Mouse (Mus musculus) MEL (cell line): Measurements from ENCODE around the gene Map3k12. TPM values are rescaled to one million over a fixed set of nuclear protein-coding genes. Genes with fewer than 3 reads are reported as not detected.

ENCODE experiments used
- DNase-seq: peaks from one replicate; pipeline ENCODE4 v3.0.0; 2011; ENCODE audit warnings: low read depth, low spot score
- H3K27ac ChIP-seq: 2 replicates; pipeline ENCODE4 v1.5.1; 2012; ENCODE audit warnings: low read depth, mild to moderate bottlenecking, control low read depth, low read length, moderate library complexity; ENCODE audit not compliant: control insufficient read depth
- H3K27me3 ChIP-seq, 2 experiments: fragments of 150-350 bp in 1 of 2; sonication (generic) in 1 of 2; 2 replicates each; pipeline ENCODE4 v1.6.1; 2012; ENCODE audit warnings: low read length in 2 of 2, mild to moderate bottlenecking in 2 of 2, improper control_type of control experiment in 1 of 2, moderate library complexity in 1 of 2; ENCODE audit not compliant: insufficient read depth in 2 of 2, control insufficient read depth in 1 of 2
- H3K36me3 ChIP-seq, 2 experiments: 2 replicates each; pipeline ENCODE4 v1.6.1; 2012 to 2014; ENCODE audit warnings: low read length in 2 of 2, improper control_type of control experiment in 1 of 2, inconsistent platforms in 1 of 2, mild to moderate bottlenecking in 1 of 2; ENCODE audit not compliant: insufficient read depth in 2 of 2, control insufficient read depth in 1 of 2
- H3K4me1 ChIP-seq, 2 experiments: fragments of 150-350 bp in 1 of 2; sonication (generic) in 1 of 2; 2 replicates each; pipeline ENCODE4 v1.6.1; 2012; ENCODE audit warnings: low read length in 2 of 2, improper control_type of control experiment in 1 of 2, mild to moderate bottlenecking in 1 of 2; ENCODE audit not compliant: insufficient read depth in 2 of 2, control insufficient read depth in 1 of 2
- H3K4me3 ChIP-seq, 2 experiments: fragments of 150-350 bp in 1 of 2; sonication (generic) in 1 of 2; 2 replicates each; pipeline ENCODE4 v1.5.1; 2012; ENCODE audit warnings: low read depth in 2 of 2, low read length in 2 of 2, mild to moderate bottlenecking in 2 of 2, moderate library complexity in 2 of 2, control low read depth in 1 of 2, improper control_type of control experiment in 1 of 2; ENCODE audit not compliant: control insufficient read depth in 1 of 2, insufficient read depth in 1 of 2
- H3K79me2 ChIP-seq: 2 replicates; pipeline ENCODE4 v1.6.1; 2012; ENCODE audit warnings: mild to moderate bottlenecking, low read length, moderate library complexity; ENCODE audit not compliant: control insufficient read depth, poor library complexity, insufficient read depth
- H3K9ac ChIP-seq: 2 replicates; pipeline ENCODE4 v1.6.1; 2012; ENCODE audit warnings: low read depth, mild to moderate bottlenecking, control low read depth, low read length, moderate library complexity; ENCODE audit not compliant: control insufficient read depth, poor library complexity, severe bottlenecking
- H3K9me3 ChIP-seq: fragments of 150-350 bp; sonication (generic); replicated peaks from 2 replicates; pipeline ENCODE4 v1.6.1; 2012; ENCODE audit warnings: mild to moderate bottlenecking, low read length, improper control_type of control experiment, moderate library complexity; ENCODE audit not compliant: insufficient read depth
- CHD1 ChIP-seq: IDR thresholded peaks from 2 replicates; pipeline ENCODE4 v1.6.1; 2012; ENCODE audit warnings: low read depth, mild to moderate bottlenecking, inconsistent platforms, low read length, improper control_type of control experiment
- CHD2 ChIP-seq: IDR thresholded peaks from 2 replicates; pipeline ENCODE4 v1.6.1; 2011; ENCODE audit warnings: low read length, improper control_type of control experiment
- CTCF ChIP-seq, 3 experiments: IDR thresholded peaks in 2 of 3; conservative IDR thresholded peaks in 1 of 3; 2 replicates each; pipeline ENCODE4 v1.5.1; 2011 to 2012; ENCODE audit warnings: low read length in 3 of 3, low read depth in 2 of 3, mild to moderate bottlenecking in 2 of 3, improper control_type of control experiment in 1 of 3, inconsistent platforms in 1 of 3, mixed read lengths in 1 of 3, moderate library complexity in 1 of 3; ENCODE audit not compliant: control insufficient read depth in 1 of 3, insufficient read depth in 1 of 3, poor library complexity in 1 of 3, severe bottlenecking in 1 of 3
- ELF1 ChIP-seq: IDR thresholded peaks from 2 replicates; pipeline ENCODE4 v1.6.1; 2014; ENCODE audit warnings: low read depth, mild to moderate bottlenecking, inconsistent platforms, low read length, improper control_type of control experiment, moderate library complexity
- ETS1 ChIP-seq: IDR thresholded peaks from 2 replicates; pipeline ENCODE4 v1.6.1; 2012; ENCODE audit warnings: low read depth, mild to moderate bottlenecking, inconsistent platforms, low read length, improper control_type of control experiment, moderate library complexity
- HCFC1 ChIP-seq: IDR thresholded peaks from 2 replicates; pipeline ENCODE4 v1.6.1; 2012; ENCODE audit warnings: low read depth, mild to moderate bottlenecking, inconsistent platforms, low read length, improper control_type of control experiment, moderate library complexity
- JUND ChIP-seq: IDR thresholded peaks from 2 replicates; pipeline ENCODE4 v1.6.1; 2011; ENCODE audit warnings: low read depth, mild to moderate bottlenecking, improper control_type of control experiment, low read length
- KAT2A ChIP-seq: conservative IDR thresholded peaks from 2 replicates; pipeline ENCODE4 v1.6.1; 2012; ENCODE audit warnings: low read depth, low read length, improper control_type of control experiment, inconsistent platforms
- MAFK ChIP-seq: IDR thresholded peaks from 2 replicates; pipeline ENCODE4 v1.6.1; 2011; ENCODE audit warnings: low read depth, mild to moderate bottlenecking, low read length, improper control_type of control experiment, borderline replicate concordance
- MAZ ChIP-seq: IDR thresholded peaks from 2 replicates; pipeline ENCODE4 v1.6.1; 2012; ENCODE audit warnings: low read depth, mild to moderate bottlenecking, inconsistent platforms, low read length, improper control_type of control experiment
- MXI1 ChIP-seq: IDR thresholded peaks from 2 replicates; pipeline ENCODE4 v1.6.1; 2011; ENCODE audit warnings: mild to moderate bottlenecking, low read depth, low read length, improper control_type of control experiment
- MYB ChIP-seq: IDR thresholded peaks from 2 replicates; pipeline ENCODE4 v1.6.1; 2011; ENCODE audit warnings: mild to moderate bottlenecking, low read depth, low read length, improper control_type of control experiment
- NRF1 ChIP-seq: IDR thresholded peaks from 2 replicates; pipeline ENCODE4 v1.6.1; 2014; ENCODE audit warnings: low read depth, mild to moderate bottlenecking, inconsistent platforms, low read length, improper control_type of control experiment, moderate library complexity; ENCODE audit not compliant: poor library complexity, insufficient read depth, severe bottlenecking
- POLR2A ChIP-seq, 2 experiments: IDR thresholded peaks; 2 replicates each; pipeline ENCODE4 v1.6.1; 2011 to 2012; ENCODE audit warnings: low read length in 2 of 2, mild to moderate bottlenecking in 2 of 2, control low read depth in 1 of 2, improper control_type of control experiment in 1 of 2, low read depth in 1 of 2, moderate library complexity in 1 of 2; ENCODE audit not compliant: control insufficient read depth in 1 of 2, insufficient read depth in 1 of 2, poor library complexity in 1 of 2
- POLR2AphosphoS2 ChIP-seq: IDR thresholded peaks from 2 replicates; pipeline ENCODE4 v1.6.1; 2011; ENCODE audit warnings: low read length, improper control_type of control experiment
- POLR2AphosphoS5 ChIP-seq: IDR thresholded peaks from 2 replicates; pipeline ENCODE4 v1.6.1; 2012; ENCODE audit warnings: low read depth, borderline replicate concordance, mild to moderate bottlenecking, inconsistent platforms, low read length, moderate library complexity, mixed read lengths
- RAD21 ChIP-seq: IDR thresholded peaks from 2 replicates; pipeline ENCODE4 v1.6.1; 2011; ENCODE audit warnings: mild to moderate bottlenecking, low read depth, low read length, improper control_type of control experiment
- RCOR1 ChIP-seq: IDR thresholded peaks from 2 replicates; pipeline ENCODE4 v1.6.1; 2012; ENCODE audit warnings: low read depth, mild to moderate bottlenecking, inconsistent platforms, low read length, improper control_type of control experiment
- SIN3A ChIP-seq: IDR thresholded peaks from 2 replicates; pipeline ENCODE4 v1.6.1; 2012; ENCODE audit warnings: low read length, improper control_type of control experiment, inconsistent platforms
- UBTF ChIP-seq: IDR thresholded peaks from 2 replicates; pipeline ENCODE4 v1.6.1; 2012; ENCODE audit warnings: low read depth, mild to moderate bottlenecking, inconsistent platforms, low read length, improper control_type of control experiment, moderate library complexity, borderline replicate concordance; ENCODE audit not compliant: insufficient read depth
- USF2 ChIP-seq, 2 experiments: IDR thresholded peaks; 2 replicates each; pipeline ENCODE4 v1.6.1; 2011 to 2012; ENCODE audit warnings: improper control_type of control experiment in 2 of 2, low read length in 2 of 2, borderline replicate concordance in 1 of 2, inconsistent platforms in 1 of 2, low read depth in 1 of 2, mild to moderate bottlenecking in 1 of 2; ENCODE audit not compliant: insufficient read depth in 1 of 2
- ZKSCAN1 ChIP-seq: IDR thresholded peaks from 2 replicates; pipeline ENCODE4 v1.6.1; 2012; ENCODE audit warnings: low read depth, mild to moderate bottlenecking, inconsistent platforms, low read length, improper control_type of control experiment, moderate library complexity
- ZMIZ1 ChIP-seq: IDR thresholded peaks from 2 replicates; pipeline ENCODE4 v1.6.1; 2012; ENCODE audit warnings: low read depth, mild to moderate bottlenecking, inconsistent platforms, low read length, improper control_type of control experiment, moderate library complexity
- ZNF384 ChIP-seq: IDR thresholded peaks from 2 replicates; pipeline ENCODE4 v1.6.1; 2012; ENCODE audit warnings: low read depth, mild to moderate bottlenecking, inconsistent platforms, low read length, improper control_type of control experiment
- polyA plus RNA-seq, 2 experiments: library from polyadenylated mRNA; stranded (reverse) in 1 of 2; unstranded in 1 of 2; fragments of >175 nt in 1 of 2; fragments of >200 nt in 1 of 2; gene quantifications; 2 replicates each; pipeline versions ENCODE4 v1.2.1 to v1.2.4; 2012; ENCODE audit warnings: low replicate concordance in 2 of 2, low read depth in 1 of 2; ENCODE audit not compliant: insufficient read length in 2 of 2, insufficient read depth in 1 of 2, missing spikeins in 1 of 2
- total RNA-seq: library from RNA; depleted of rRNA; stranded (reverse); fragments of 300-350 nt; gene quantifications from 2 replicates; pipeline ENCODE4 v1.2.3, GENCODE M21; 2012; rRNA removed

Map3k12 gene
- 1.7 and 2.0 TPM in 2 replicates for total RNA-seq
- polyA plus RNA-seq, result 1 to 10 TPM in 1 of 2 experiments, not detected in 1; 2.8 TPM

- Histone ChIP-seq H3K4me3 (peak within 1 kb of the TSS; percentile 70 to 78), H3K27ac (peak within 1 kb of the TSS; percentile 55), H3K36me3 (peaks cover 0 to 16% of the 10 kb centered on the region in 2 experiments; a peak in 2 of 4 replicates), H3K27me3 (no peaks in the 10 kb centered on the region), H3K4me1 (peaks cover 5 to 20% of the 10 kb centered on the region in 2 experiments; a peak in 3 of 4 replicates), H3K9me3 (no peaks in the 10 kb centered on the region), H3K9ac (peak within 1 kb of the TSS; percentile 69), H3K79me2 (peaks cover 17% of the 10 kb centered on the region)
- no peak for TF ChIP-seq CHD1
- TF ChIP-seq CHD2, result no peak
- peak in 1 of 3 experiments; percentile 36; a peak in 2 of 6 replicates for TF ChIP-seq CTCF (IDR thresholded peaks at IDR 0.05 in 2 of 3, conservative IDR thresholded peaks at IDR 0.05 in 1 of 3; ENCODE audit: control insufficient read depth in 1 of 3, insufficient read depth in 1 of 3, low read depth in 2 of 3, low read length in 3 of 3, poor library complexity in 1 of 3, severe bottlenecking in 1 of 3)
- peak; percentile 34; the same call in 1 of the 2 replicates for TF ChIP-seq NRF1
- TF ChIP-seq ZMIZ1, result no peak; the same call in 1 of the 2 replicates
- TF ChIP-seq ETS1, result 0 out of 2 replicates have a peak, but pooled peaks have one; percentile 2
- TF ChIP-seq HCFC1, result peak; percentile 46; the same call in 1 of the 2 replicates
- TF ChIP-seq SIN3A, result peak; percentile 67
- TF ChIP-seq UBTF, result 0 out of 2 replicates have a peak, but pooled peaks have one; percentile 60
- TF ChIP-seq ZKSCAN1, result no peak
- no peak for TF ChIP-seq JUND
- TF ChIP-seq MAZ, result peak; percentile 98
- TF ChIP-seq RCOR1, result 0 out of 2 replicates have a peak, but pooled peaks have one; percentile 26
- TF ChIP-seq MXI1, result peak; percentile 36
- 0 out of 2 replicates have a peak, but pooled peaks have one; percentile 34 for TF ChIP-seq ELF1
- no peak for TF ChIP-seq MYB
- peak in 1 of 2 experiments; percentile 67; a peak in 2 of 4 replicates for TF ChIP-seq POLR2A (IDR thresholded peaks at IDR 0.05; ENCODE audit: control insufficient read depth in 1 of 2, insufficient read depth in 1 of 2, low read depth in 1 of 2, low read length in 2 of 2, poor library complexity in 1 of 2)
- no peak for TF ChIP-seq RAD21
- DNase-seq, result peak; percentile 88
Observed at GRCm38 (mm10) chr15:102516728-102517404, at the start of gene Map3k12. Gene Map3k12, minus strand, starts transcription at chr15:102517064.

GRCm38 (mm10) chr15:102563681-102564080 lies 46.8 kb upstream of the Map3k12 start:
- TF ChIP-seq UBTF, result no peak
- no peak for TF ChIP-seq HCFC1
- no peak for TF ChIP-seq MAFK
- TF ChIP-seq POLR2A (IDR thresholded peaks at IDR 0.05; ENCODE audit: control insufficient read depth in 1 of 2, insufficient read depth in 1 of 2, low read depth in 1 of 2, low read length in 2 of 2, poor library complexity in 1 of 2), result no peak
- no peak for TF ChIP-seq ZNF384
- no peak for TF ChIP-seq MAZ
- TF ChIP-seq POLR2AphosphoS5, result no peak
- TF ChIP-seq ZMIZ1, result no peak
- no peak for TF ChIP-seq USF2 (IDR thresholded peaks at IDR 0.05; ENCODE audit: borderline replicate concordance in 1 of 2, insufficient read depth in 1 of 2, low read depth in 1 of 2, low read length in 2 of 2)
- no peak for TF ChIP-seq SIN3A
- no peak for TF ChIP-seq ELF1
- TF ChIP-seq POLR2AphosphoS2, result no peak
- no peak for TF ChIP-seq CHD1
- TF ChIP-seq KAT2A, result no peak
- H3K4me3 ChIP-seq, result no peak overlapping the region
- no peak for DNase-seq
- no peak overlapping the region for H3K27ac ChIP-seq
- no peaks in the 10 kb centered on the region for H3K9me3 ChIP-seq
- H3K36me3 ChIP-seq, result peaks cover 4 to 9% of the 10 kb centered on the region in 2 experiments; a peak in 3 of 4 replicates
- H3K4me1 ChIP-seq, result peaks cover 0 to 2% of the 10 kb centered on the region in 2 experiments; a peak in 1 of 4 replicates
- no peak overlapping the region for H3K9ac ChIP-seq
- H3K27me3 ChIP-seq, result no peaks in the 10 kb centered on the region
- no peaks in the 10 kb centered on the region for H3K79me2 ChIP-seq
